Comparison of ENCODE assay signal across 8 mouse cellular contexts in the genomic region with DNA sequence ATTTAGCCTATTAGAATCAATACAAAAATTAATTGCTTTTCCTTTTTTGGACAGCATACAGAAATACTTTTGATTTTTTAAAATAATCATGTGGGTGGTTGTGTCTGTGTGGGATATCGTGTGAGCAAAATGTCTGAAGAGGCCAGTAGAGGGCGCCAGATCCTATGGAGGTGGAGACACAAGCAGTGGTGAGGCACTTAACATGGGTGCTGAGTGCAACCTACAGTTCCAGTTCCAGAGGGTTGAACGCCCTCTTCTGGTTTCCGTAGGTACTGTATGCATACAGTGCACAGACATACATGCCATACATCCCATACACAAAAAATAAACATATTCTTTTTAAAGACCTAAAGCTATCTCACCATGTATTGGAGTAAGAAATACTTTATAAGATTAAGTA.
DNase-seq lines count a peak whose midpoint lies in the region; ATAC-seq and TF ChIP-seq lines count a peak whose summit lies in the region.
"Had no signal": no experiment of that assay in that cellular context is flagged by ENCODE, and none has a peak within 500 bp of the region (broad histone marks: within the 10 kb centered on the region; RNA-seq: fewer than 3 reads in every experiment).

No protein-coding gene starts in this region.

- no peaks in the 10 kb centered on the region; the same call in 1 of the 2 replicates for H3K4me1 ChIP-seq in neural tube, embryonic 15.5 days
- 0 out of 4 replicates have a peak, but pooled peaks cover 0 to 3% of the 10 kb centered on the region in 2 experiments for H3K4me1 ChIP-seq in liver, embryonic 14.5 days (replicated peaks; ENCODE audit: control insufficient read depth in 2 of 2, insufficient read depth in 2 of 2, low read length in 1 of 2)

- TF ChIP-seq CTCF in liver, embryonic 14.5 days (IDR thresholded peaks at IDR 0.05; ENCODE audit: low read depth), result peak; percentile 84

- no peak overlapping the region for H3K4me2 ChIP-seq in neural tube, embryonic 15.5 days
- H3K4me2 ChIP-seq in liver, embryonic 14.5 days (ENCODE audit: low read depth), result no peak overlapping the region
- H3K4me2 ChIP-seq: hindbrain, embryonic 15.5 days had no signal

- 51% methylated on average over 4 of the region's 4 CpGs for WGBS in neural tube, embryonic 15.5 days
- WGBS in liver, embryonic 14.5 days (ENCODE audit: insufficient replicate concordance), result 17% methylated on average over 4 of the region's 4 CpGs

- no peak for ATAC-seq in neural tube, embryonic 15.5 days (ENCODE audit: low FRiP score)
- ATAC-seq in liver, embryonic 14.5 days (ENCODE audit: insufficient read depth), result peak; percentile 52

- DNase-seq in neural tube, embryonic 10.5 days (ENCODE audit: extremely low spot score, low spot score), result peak; percentile 19
- DNase-seq in WW6 (ENCODE audit: low read depth, low spot score), result peak; percentile 52
- DNase-seq in cerebellum, adult 9-11 months, result peak; percentile 26
- DNase-seq in heart, postnatal 36 days, result peak; percentile 13 to 41
- peak; percentile 51 to 64 (median 57) for DNase-seq in liver, embryonic 14.5 days (ENCODE audit: low read depth in 3 of 3, low spot score in 3 of 3)
- DNase-seq in right cerebral cortex, postnatal 14 days, result peak; percentile 64

- H3K9ac ChIP-seq in neural tube, embryonic 15.5 days (replicated peaks), result no peak overlapping the region
- H3K9ac ChIP-seq in liver, embryonic 14.5 days (replicated peaks), result no peak overlapping the region
- H3K9ac ChIP-seq: hindbrain, embryonic 15.5 days had no signal

- no peaks in the 10 kb centered on the region for H3K9me3 ChIP-seq in neural tube, embryonic 15.5 days (replicated peaks)
- H3K9me3 ChIP-seq in liver, embryonic 14.5 days (ENCODE audit: control insufficient read depth, low read length), result no peaks in the 10 kb centered on the region
- H3K9me3 ChIP-seq: hindbrain, embryonic 15.5 days had no signal

- TF ChIP-seq EP300 in liver, embryonic 14.5 days (IDR thresholded peaks at IDR 0.05; ENCODE audit: low read depth), result no peak

- H3K27me3 ChIP-seq in neural tube, embryonic 15.5 days (replicated peaks), result no peaks in the 10 kb centered on the region
- H3K27me3 ChIP-seq in liver, embryonic 14.5 days (ENCODE audit: control insufficient read depth, insufficient read depth, low read length), result no peaks in the 10 kb centered on the region
- H3K27me3 ChIP-seq: hindbrain, embryonic 15.5 days had no signal

- intact Hi-C loops in heart, postnatal 36 days (cut with DNase I), result no loop called here

- no peak overlapping the region for H3K4me3 ChIP-seq in neural tube, embryonic 15.5 days (replicated peaks)
- H3K4me3 ChIP-seq in liver, embryonic 14.5 days (ENCODE audit: insufficient read depth in 1 of 2, low read depth in 2 of 2, low read length in 2 of 2), result no peak overlapping the region
- H3K4me3 ChIP-seq: hindbrain, embryonic 15.5 days had no signal

- no peaks in the 10 kb centered on the region for H3K36me3 ChIP-seq in neural tube, embryonic 15.5 days
- H3K36me3 ChIP-seq in liver, embryonic 14.5 days (replicated peaks; ENCODE audit: control insufficient read depth, insufficient read depth, low read depth), result no peaks in the 10 kb centered on the region
- H3K36me3 ChIP-seq: hindbrain, embryonic 15.5 days had no signal

- H3K27ac ChIP-seq in neural tube, embryonic 15.5 days (replicated peaks), result no peak overlapping the region
- no peak overlapping the region for H3K27ac ChIP-seq in liver, embryonic 14.5 days
- H3K27ac ChIP-seq: hindbrain, embryonic 15.5 days had no signal
